Mouse (Mus musculus) bone marrow, adult 2 months (tissue): ENCODE data around the gene Cldn6. TPM values are rescaled to one million over a fixed set of nuclear protein-coding genes. Genes with fewer than 3 reads are reported as not detected.
A peak's percentile ranks its signal among the peaks of the same experiment; 100 is the strongest.

ENCODE experiments used
- H3K27ac ChIP-seq: fragments of 200-500 bp; 2 replicates; pipeline ENCODE4 v1.5.1; 2012; ENCODE audit warnings: low read depth, mild to moderate bottlenecking, control low read depth, inconsistent platforms, low read length; ENCODE audit not compliant: control insufficient read depth, poor library complexity, insufficient read depth
- H3K4me1 ChIP-seq: fragments of 200-500 bp; 2 replicates; pipeline ENCODE4 v1.6.1; 2011; ENCODE audit warnings: low read length; ENCODE audit not compliant: control insufficient read depth, insufficient read depth
- H3K4me3 ChIP-seq: fragments of 200-500 bp; replicated peaks from 2 replicates; pipeline ENCODE3; 2011; ENCODE audit warnings: mild to moderate bottlenecking, low read depth, low read length, control low read depth; ENCODE audit not compliant: control insufficient read depth
- CTCF ChIP-seq: fragments of 200-500 bp; IDR thresholded peaks from 2 replicates; pipeline ENCODE4 v1.5.1; 2011; ENCODE audit warnings: low read length, control low read depth; ENCODE audit not compliant: control insufficient read depth, insufficient read depth
- POLR2A ChIP-seq: fragments of 200-500 bp; IDR thresholded peaks from 2 replicates; pipeline ENCODE4 v1.6.1; 2011; ENCODE audit warnings: low read depth, mild to moderate bottlenecking, control low read depth, low read length, borderline replicate concordance; ENCODE audit not compliant: control insufficient read depth
- whole genome bisulfite sequencing: fragments of 180-500 bp; shearing (Covaris S2); methylation state at CpG from one replicate; pipeline ENCODE4 v1.1.7; 2018; 5-methylcytosine and 5-hydroxymethylcytosine counted together
- polyA plus RNA-seq: library from polyadenylated mRNA; stranded (reverse); fragments of >200 nt; gene quantifications from 2 replicates; pipeline ENCODE4 v1.2.4, GENCODE M21; 2011; ENCODE audit warnings: low replicate concordance; ENCODE audit not compliant: missing spikeins, insufficient read depth, insufficient read length

Cldn6 gene
- polyA plus RNA-seq, 1 experiment: 4.2 TPM

DNA sequence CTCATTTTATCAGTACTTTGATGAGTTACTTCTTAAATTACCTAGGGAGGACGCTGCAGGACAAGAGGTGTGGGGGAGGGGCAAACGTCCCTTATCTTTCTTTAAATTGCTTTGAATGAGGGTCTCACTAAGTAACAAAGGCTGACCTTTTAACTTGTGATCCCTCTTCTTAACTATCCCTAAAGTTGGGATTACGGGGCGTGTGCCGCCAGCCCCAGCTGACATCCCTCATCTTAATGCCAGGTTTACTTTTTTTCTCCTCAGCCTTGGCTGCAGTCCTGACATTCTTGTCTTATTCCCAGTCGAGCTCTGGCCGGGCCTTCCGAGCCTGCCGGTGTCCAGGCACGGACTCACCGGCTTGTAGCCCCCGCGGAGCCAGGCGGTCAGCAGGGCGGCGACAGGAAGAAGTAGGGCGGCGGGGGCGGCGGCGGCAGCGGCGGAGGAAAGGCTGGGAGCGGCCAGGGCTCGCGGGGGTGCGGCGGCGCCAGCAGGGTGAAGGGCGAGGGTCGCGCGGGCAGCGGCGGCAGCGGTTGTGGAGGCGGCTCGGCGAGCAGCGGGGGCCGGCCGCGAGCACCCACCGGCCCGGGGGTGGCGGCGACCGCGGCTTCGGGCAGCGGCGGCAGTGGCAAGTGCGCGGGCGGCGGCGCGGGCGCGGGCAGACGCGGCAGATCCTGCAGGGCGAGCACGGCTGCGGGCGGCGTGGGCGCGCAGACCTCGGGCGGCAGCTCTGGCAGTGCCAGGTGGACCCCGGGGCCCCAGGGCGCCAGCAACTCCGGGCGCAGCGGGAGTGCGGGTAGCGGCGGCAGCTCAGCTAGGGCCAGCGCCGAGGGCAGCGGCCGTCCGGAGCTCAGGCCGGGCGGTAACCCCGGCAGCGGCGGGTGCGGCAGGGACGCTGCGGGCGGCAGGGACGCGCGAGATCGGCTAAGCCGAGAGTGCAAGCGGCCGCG lies 20.4 kb downstream of the Cldn6 start:
- 3% methylated on average over 99 of the region's 101 CpGs for WGBS
- no peaks in the 10 kb centered on the region for H3K4me1 ChIP-seq
- TF ChIP-seq POLR2A (no peak), CTCF (no peak)
- no peak overlapping the region; the same call in 1 of the 2 replicates for H3K27ac ChIP-seq
- H3K4me3 ChIP-seq: peak overlapping the region; percentile 43

GRCm38 (mm10) chr17:23700079-23700478 lies 21.0 kb downstream of the Cldn6 start:
- WGBS: 1% methylated on average over 28 of the region's 28 CpGs
- no peak for TF ChIP-seq POLR2A
- TF ChIP-seq CTCF: peak; percentile 58
- Histone ChIP-seq H3K27ac (no peak overlapping the region; the same call in 1 of the 2 replicates), H3K4me3 (peak overlapping the region; percentile 43), H3K4me1 (no peaks in the 10 kb centered on the region)

GRCm38 (mm10) chr17:23703301-23703700 lies 24.3 kb downstream of the Cldn6 start:
- no peaks in the 10 kb centered on the region for H3K4me1 ChIP-seq
- no peak for TF ChIP-seq CTCF
- TF ChIP-seq POLR2A: no peak
- no peak overlapping the region for H3K4me3 ChIP-seq
- no peak overlapping the region for H3K27ac ChIP-seq
- WGBS: 85% methylated on average over 9 of the region's 9 CpGs

GRCm38 (mm10) chr17:23704741-23705140 lies 25.7 kb downstream of the Cldn6 start:
- no peak overlapping the region for H3K27ac ChIP-seq
- TF ChIP-seq CTCF: no peak
- no peak for TF ChIP-seq POLR2A
- WGBS: 69% methylated on average over 7 of the region's 7 CpGs
- no peaks in the 10 kb centered on the region for H3K4me1 ChIP-seq
- H3K4me3 ChIP-seq: no peak overlapping the region

- WGBS: 76% methylated on average over 7 of the region's 7 CpGs
- TF ChIP-seq POLR2A (no peak), CTCF (no peak)
- H3K4me3 ChIP-seq: no peak overlapping the region
- H3K27ac ChIP-seq: no peak overlapping the region
- H3K4me1 ChIP-seq: no peaks in the 10 kb centered on the region
Observed at GRCm38 (mm10) chr17:23705525-23706104, 26.6 kb downstream of the Cldn6 start.

GRCm38 (mm10) chr17:23706212-23706611 lies 27.2 kb downstream of the Cldn6 start:
- TF ChIP-seq POLR2A: no peak
- TF ChIP-seq CTCF: peak; percentile 91
- no peak overlapping the region for H3K4me3 ChIP-seq
- WGBS: 2% methylated on average over 3 of the region's 3 CpGs
- no peak overlapping the region for H3K27ac ChIP-seq
- H3K4me1 ChIP-seq: no peaks in the 10 kb centered on the region

- 64% methylated on average over 2 of the region's 2 CpGs for WGBS
- Histone ChIP-seq H3K27ac (no peak overlapping the region), H3K4me3 (no peak overlapping the region), H3K4me1 (no peaks in the 10 kb centered on the region)
- TF ChIP-seq CTCF (no peak), POLR2A (no peak)
Observed at GRCm38 (mm10) chr17:23717003-23717402, 38.0 kb downstream of the Cldn6 start.

DNA sequence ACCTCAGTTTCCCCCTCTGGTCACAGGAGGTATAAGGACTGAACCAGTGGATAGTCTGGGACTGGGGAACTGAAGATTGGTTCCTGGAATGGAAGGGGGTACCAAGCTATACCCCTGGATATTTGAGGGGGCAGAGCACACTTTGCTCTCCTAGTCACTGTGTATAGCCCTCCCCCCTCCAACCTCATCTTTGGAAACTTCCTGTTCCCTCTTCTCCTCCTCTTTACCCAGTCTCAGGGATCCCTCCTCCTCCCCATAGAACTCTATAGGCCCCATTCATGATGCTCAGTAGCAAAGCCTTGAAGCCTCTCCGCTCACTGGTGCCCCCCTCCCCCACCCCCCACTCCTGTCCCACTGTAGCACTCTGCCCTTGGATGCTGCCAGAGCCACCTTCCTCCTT lies 40.4 kb downstream of the Cldn6 start:
- H3K4me3 ChIP-seq: no peak overlapping the region
- H3K4me1 ChIP-seq: no peaks in the 10 kb centered on the region
- no peak overlapping the region for H3K27ac ChIP-seq
- TF ChIP-seq POLR2A: no peak
- no peak for TF ChIP-seq CTCF
- 76% methylated on average over 1 of the region's 1 CpGs for WGBS
